Mouse (Mus musculus) G1E (cell line): ENCODE data around the gene Umod.

Source experiments
- CTCF ChIP-seq: IDR thresholded peaks from 2 replicates; pipeline ENCODE4 v1.5.1; 2012; ENCODE audit warnings: low read depth, low read length, inconsistent platforms, mixed read lengths
- GATA1 ChIP-seq: IDR thresholded peaks from 2 replicates; pipeline ENCODE4 v1.6.1; 2012; ENCODE audit warnings: borderline replicate concordance, low read length, inconsistent platforms, mixed read lengths
- GATA2 ChIP-seq: IDR thresholded peaks from 2 replicates; pipeline ENCODE4 v1.6.1; 2012; ENCODE audit warnings: low read depth, low read length, inconsistent platforms, borderline replicate concordance
- POLR2AphosphoS5 ChIP-seq: IDR thresholded peaks from 2 replicates; pipeline ENCODE4 v1.6.1; 2012; ENCODE audit warnings: low read depth, low read length, inconsistent platforms; ENCODE audit not compliant: insufficient replicate concordance
- TAL1 ChIP-seq: conservative IDR thresholded peaks from 2 replicates; pipeline ENCODE4 v1.6.1; 2012; ENCODE audit warnings: low read depth, low read length, inconsistent platforms, mixed read lengths

DNA sequence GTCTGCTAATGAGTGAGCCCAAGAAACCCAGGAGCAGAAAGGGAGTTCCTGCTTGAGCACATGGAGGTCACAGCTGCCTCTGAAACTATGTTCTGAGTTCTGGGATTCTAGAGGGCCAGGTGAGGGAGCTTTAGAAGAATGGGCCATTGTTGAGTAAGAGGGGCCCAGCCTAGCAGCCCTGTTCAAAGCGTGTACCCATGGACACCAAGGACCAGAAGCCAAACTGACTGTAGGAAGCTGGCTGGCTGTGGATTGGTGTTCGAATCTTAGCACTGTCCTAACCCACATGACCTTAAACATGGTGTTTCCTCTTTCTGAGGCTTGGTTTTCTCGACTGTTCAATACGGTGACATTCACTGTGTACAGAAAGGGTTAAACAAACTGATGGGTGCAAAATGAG, 44.3 kb upstream of the Umod start, which contains the start of gene Pdilt:
- TF ChIP-seq CTCF (no peak), GATA1 (no peak), TAL1 (no peak), GATA2 (no peak), POLR2AphosphoS5 (no peak)
